Mouse (Mus musculus) liver, embryonic 12.5 days (tissue): ENCODE results near the gene Mas1. TPM values are rescaled to one million over a fixed set of nuclear protein-coding genes. Genes with fewer than 3 reads are reported as not detected.

Experiments
- ATAC-seq: fragments of 200-750 bp; cut with Nextera tagmentation; 2 replicates; pipeline ENCODE4 v1.8.0; 2017; ENCODE audit warnings: moderate number of reproducible peaks, mild to moderate bottlenecking, moderate library complexity
- H3K27ac ChIP-seq: fragments of 300-500 bp; sonication (generic); 2 replicates; pipeline ENCODE4 v1.5.1; 2016; ENCODE audit warnings: mild to moderate bottlenecking
- H3K27me3 ChIP-seq: fragments of 300-500 bp; sonication (generic); replicated peaks from 2 replicates; pipeline ENCODE4 v1.6.1; 2016; ENCODE audit warnings: mild to moderate bottlenecking, moderate library complexity
- H3K36me3 ChIP-seq: fragments of 300-500 bp; sonication (generic); 2 replicates; pipeline ENCODE4 v1.6.1; 2016; ENCODE audit warnings: mild to moderate bottlenecking, moderate library complexity
- H3K4me1 ChIP-seq: fragments of 300-500 bp; sonication (generic); 2 replicates; pipeline ENCODE4 v1.6.1; 2016
- H3K4me2 ChIP-seq: fragments of 300-500 bp; sonication (generic); 2 replicates; pipeline ENCODE4 v1.6.1; 2016; ENCODE audit warnings: mild to moderate bottlenecking, moderate library complexity
- H3K4me3 ChIP-seq: fragments of 300-500 bp; sonication (generic); 2 replicates; pipeline ENCODE4 v1.5.1; 2016; ENCODE audit warnings: mild to moderate bottlenecking, moderate library complexity
- H3K9ac ChIP-seq: fragments of 300-500 bp; sonication (generic); 2 replicates; pipeline ENCODE4 v1.6.1; 2016; ENCODE audit warnings: mild to moderate bottlenecking, moderate library complexity
- H3K9me3 ChIP-seq: fragments of 300-500 bp; sonication (generic); replicated peaks from 2 replicates; pipeline ENCODE4 v1.6.1; 2016; ENCODE audit warnings: mild to moderate bottlenecking, moderate library complexity
- WGBS: fragments of 180-500 bp; shearing (Covaris S2); methylation state at CpG from one replicate; pipeline ENCODE4 v1.1.7; 2016; ENCODE audit not compliant: insufficient replicate concordance; 5-methylcytosine and 5-hydroxymethylcytosine counted together
- microRNA-seq: library from miRNA; unstranded; fragments of <30 nt; microRNA quantifications from one replicate; pipeline ENCODE4, GENCODE M21; 2017
- polyA plus RNA-seq: library from polyadenylated mRNA; unstranded; fragments of >200 nt; fragmentation: Nextera tagmentation; extraction: Ambion mirVana; gene quantifications from 2 replicates; pipeline ENCODE4 v1.2.1, GENCODE M21; 2016

The Mas1 gene
- polyA plus RNA-seq, 1 experiment from 2014 or later: 0.12 TPM

DNA sequence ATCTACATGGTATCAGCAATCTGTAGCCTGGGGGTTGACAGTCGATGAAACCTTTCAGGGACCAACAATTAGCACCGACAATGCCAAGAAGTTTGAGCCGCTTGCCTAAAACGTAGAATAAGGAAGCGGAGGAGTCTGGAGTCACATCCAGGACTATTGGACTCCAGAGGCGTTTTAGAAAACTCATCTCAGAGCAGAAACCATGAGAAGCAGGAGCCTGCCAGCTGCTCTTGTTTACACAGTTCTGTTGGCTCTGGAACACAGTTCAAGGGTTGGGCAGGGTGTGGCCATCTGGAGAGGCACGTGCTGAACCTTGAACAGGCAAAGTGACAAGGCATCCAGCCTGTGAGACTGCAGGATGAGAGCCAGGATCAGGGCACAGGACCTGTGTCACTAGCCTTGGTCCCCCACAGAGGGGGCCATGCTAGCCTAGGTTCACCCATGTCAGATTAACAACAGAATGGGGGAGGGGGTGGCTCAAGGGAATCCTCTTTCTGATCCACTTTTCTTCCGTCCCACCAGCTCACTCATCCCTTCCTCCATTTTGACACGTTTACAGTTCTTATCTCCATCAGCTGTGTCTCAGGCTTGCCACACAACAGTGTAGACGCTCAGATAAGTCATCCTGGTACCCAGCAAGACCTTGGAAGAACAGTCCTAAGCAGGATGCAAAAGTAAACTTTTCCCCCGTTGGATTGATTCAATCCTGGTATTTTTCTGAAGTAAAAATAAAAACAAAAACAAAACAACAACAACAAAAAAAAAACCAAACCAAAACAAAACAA is 75.3 kb downstream of the Mas1 start:
- Histone ChIP-seq H3K9me3 (0 out of 2 replicates have a peak, but pooled peaks cover 4% of the 10 kb centered on the region), H3K27ac (peak overlapping the region; percentile 52; the same call in 1 of the 2 replicates), H3K4me1 (peaks cover 52% of the 10 kb centered on the region), H3K27me3 (no peaks in the 10 kb centered on the region), H3K4me3 (no peak overlapping the region), H3K36me3 (peaks cover 20% of the 10 kb centered on the region), H3K9ac (no peak overlapping the region), H3K4me2 (no peak overlapping the region)
- WGBS: 48% methylated on average over 11 of the region's 11 CpGs
- ATAC-seq: peak; percentile 82

DNA sequence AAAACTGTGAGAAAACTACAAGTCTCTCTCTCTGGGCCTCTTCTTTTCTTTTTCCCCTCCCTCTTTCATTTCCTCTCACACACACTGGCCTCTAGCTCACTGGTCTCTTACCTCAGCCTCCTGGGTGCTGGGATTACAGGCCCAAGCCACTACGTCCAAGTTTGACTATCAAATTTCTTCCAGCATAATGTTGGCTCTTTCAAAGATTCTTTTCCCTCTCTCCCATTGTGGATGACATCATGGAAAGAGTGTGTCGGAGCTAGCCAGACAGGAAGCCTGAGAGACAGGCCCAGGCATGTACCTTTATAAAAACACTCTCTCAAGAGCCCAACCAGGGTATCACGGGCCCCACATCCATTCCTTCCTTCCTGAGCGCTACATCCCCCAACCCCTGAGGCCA is 76.5 kb downstream of the Mas1 start:
- Histone ChIP-seq H3K4me1 (peaks cover 47% of the 10 kb centered on the region), H3K9ac (no peak overlapping the region), H3K9me3 (0 out of 2 replicates have a peak, but pooled peaks cover 4% of the 10 kb centered on the region), H3K27ac (peak overlapping the region; percentile 75), H3K4me3 (no peak overlapping the region), H3K4me2 (no peak overlapping the region), H3K36me3 (peaks cover 25% of the 10 kb centered on the region), H3K27me3 (no peaks in the 10 kb centered on the region)
- WGBS: 48% methylated on average over 4 of the region's 4 CpGs
- ATAC-seq: no peak

DNA sequence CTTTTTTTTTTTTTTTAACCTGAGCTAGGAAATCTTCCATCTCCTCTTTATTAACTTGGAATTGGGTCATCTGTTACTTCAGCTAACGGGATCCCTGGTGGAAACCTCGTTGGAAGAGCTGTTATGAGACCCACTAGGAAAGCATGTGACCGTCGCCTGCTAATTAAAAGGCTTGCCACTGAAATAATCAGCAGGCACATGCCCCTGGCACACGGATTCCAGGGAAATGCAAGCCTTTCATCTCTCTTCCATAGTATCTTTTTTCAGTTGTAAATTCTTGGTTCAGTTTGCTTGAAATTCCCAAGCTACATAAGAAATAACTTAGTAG is 76.9 kb downstream of the Mas1 start:
- 47% methylated on average over 5 of the region's 5 CpGs for WGBS
- 0 out of 2 replicates have a peak, but pooled peaks cover 4% of the 10 kb centered on the region for H3K9me3 ChIP-seq
- H3K9ac ChIP-seq: no peak overlapping the region
- peaks cover 25% of the 10 kb centered on the region for H3K36me3 ChIP-seq
- H3K27me3 ChIP-seq: no peaks in the 10 kb centered on the region
- no peak overlapping the region for H3K4me2 ChIP-seq
- H3K4me1 ChIP-seq: peaks cover 47% of the 10 kb centered on the region
- ATAC-seq: no peak
- no peak overlapping the region for H3K4me3 ChIP-seq
- H3K27ac ChIP-seq: peak overlapping the region; percentile 75

Small RNAs within 50 kb of the gene (microRNA-seq; reads per million reads assigned to microRNA genes)
- not detected for gene Gm24085

Other genes with a start within 250 kb of the Mas1 start
- gene Slc22a1, start 192.3 kb downstream of the Mas1 start, polyA plus RNA-seq: not detected in 2 replicates
- gene Igf2r, start 98.5 kb downstream of the Mas1 start, polyA plus RNA-seq: 24.7 and 25.3 TPM in 2 replicates
- not detected in 2 replicates for gene Mrgprh, start 7.9 kb upstream of the Mas1 start, polyA plus RNA-seq
- 0.72 and 1.5 TPM in 2 replicates for gene Pnldc1, start 42.1 kb upstream of the Mas1 start, polyA plus RNA-seq
- gene Tcp1, start 47.6 kb upstream of the Mas1 start, polyA plus RNA-seq: 404 and 413 TPM in 2 replicates
- gene Mrpl18, start 48.2 kb upstream of the Mas1 start, polyA plus RNA-seq: 189 and 194 TPM in 2 replicates
- gene Acat3, start 72.5 kb upstream of the Mas1 start, polyA plus RNA-seq: 1.2 and 1.4 TPM in 2 replicates
- 99.2 and 103 TPM in 2 replicates for gene Acat2, start 92.6 kb upstream of the Mas1 start, polyA plus RNA-seq
- gene Wtap, start 126.0 kb upstream of the Mas1 start, polyA plus RNA-seq: 60.6 and 64.4 TPM in 2 replicates
- gene Sod2, start 138.7 kb upstream of the Mas1 start, polyA plus RNA-seq: 162 TPM in 2 replicates
- gene Gpr31b, start 184.2 kb upstream of the Mas1 start, polyA plus RNA-seq: not detected in 2 replicates
- 0.10 TPM in 1 of 2 replicates, not detected in the other for gene Tcp10b, start 193.0 kb upstream of the Mas1 start, polyA plus RNA-seq